In genomic region chr4:8232393-8233111, GRCm38 (mm10) we compare ENCODE assay signal across 11 mouse cellular contexts. TPM values are rescaled to one million over a fixed set of nuclear protein-coding genes. Genes with fewer than 3 reads are reported as not detected.
DNase-seq lines count a peak whose midpoint lies in the region; ATAC-seq lines count a peak whose summit lies in the region.
"Had no signal": no experiment of that assay in that cellular context is flagged by ENCODE, and none has a peak within 500 bp of the region (broad histone marks: within the 10 kb centered on the region; RNA-seq: fewer than 3 reads in every experiment).

No protein-coding gene starts in this region.

- H3K9ac ChIP-seq in hindbrain, embryonic 16.5 days (ENCODE audit: low read depth, low read length), result no peak overlapping the region
- no peak overlapping the region for H3K9ac ChIP-seq in hindbrain, embryonic 12.5 days
- no peak overlapping the region for H3K9ac ChIP-seq in lung, embryonic 16.5 days (ENCODE audit: low read length)
- H3K9ac ChIP-seq: embryonic facial prominence, embryonic 15.5 days had no signal

- H3K36me3 ChIP-seq in hindbrain, embryonic 16.5 days (ENCODE audit: control insufficient read depth, insufficient read depth, low read length), result no peaks in the 10 kb centered on the region
- H3K36me3 ChIP-seq in hindbrain, embryonic 12.5 days, result no peaks in the 10 kb centered on the region
- H3K36me3 ChIP-seq in lung, embryonic 16.5 days (ENCODE audit: control insufficient read depth, insufficient read depth, low read length), result no peaks in the 10 kb centered on the region
- H3K36me3 ChIP-seq: embryonic facial prominence, embryonic 15.5 days had no signal

- 0 out of 2 replicates have a peak, but pooled peaks have one; percentile 32 for ATAC-seq in hindbrain, embryonic 16.5 days
- no peak for ATAC-seq in hindbrain, embryonic 12.5 days (ENCODE audit: low FRiP score)
- ATAC-seq in lung, embryonic 16.5 days (ENCODE audit: low read depth), result peak; percentile 70

- WGBS in hindbrain, embryonic 16.5 days, result 71% methylated on average over 12 of the region's 12 CpGs
- 74% methylated on average over 12 of the region's 12 CpGs for WGBS in hindbrain, embryonic 12.5 days
- WGBS in lung, embryonic 16.5 days, result 58% methylated on average over 12 of the region's 12 CpGs

- H3K27me3 ChIP-seq in hindbrain, embryonic 16.5 days (replicated peaks; ENCODE audit: control insufficient read depth, insufficient read depth, low read length), result no peaks in the 10 kb centered on the region
- H3K27me3 ChIP-seq in hindbrain, embryonic 12.5 days, result 0 out of 2 replicates have a peak, but pooled peaks cover 3% of the 10 kb centered on the region
- no peaks in the 10 kb centered on the region for H3K27me3 ChIP-seq in lung, embryonic 16.5 days (ENCODE audit: control insufficient read depth, insufficient read depth, low read depth, low read length)
- H3K27me3 ChIP-seq: embryonic facial prominence, embryonic 15.5 days had no signal

- H3K4me2 ChIP-seq in hindbrain, embryonic 16.5 days (ENCODE audit: low read length), result 0 out of 2 replicates have a peak overlapping the region, but pooled peaks have one; percentile 7
- no peak overlapping the region for H3K4me2 ChIP-seq in hindbrain, embryonic 12.5 days (replicated peaks)
- H3K4me2 ChIP-seq in lung, embryonic 16.5 days (ENCODE audit: low read depth, low read length), result no peak overlapping the region
- H3K4me2 ChIP-seq: embryonic facial prominence, embryonic 15.5 days had no signal

- no peaks in the 10 kb centered on the region for H3K4me1 ChIP-seq in hindbrain, embryonic 16.5 days (ENCODE audit: control insufficient read depth, insufficient read depth, low read depth, low read length)
- H3K4me1 ChIP-seq in hindbrain, embryonic 12.5 days, result no peaks in the 10 kb centered on the region
- no peaks in the 10 kb centered on the region; the same call in 1 of the 2 replicates for H3K4me1 ChIP-seq in lung, embryonic 16.5 days (replicated peaks; ENCODE audit: control insufficient read depth, insufficient read depth, low read length)

- peak; percentile 26 for DNase-seq in fat pad, adult 2 months (ENCODE audit: extremely low read depth, low read depth, low spot score)
- peak; percentile 12 for DNase-seq in heart, postnatal 25 days (ENCODE audit: low spot score)
- DNase-seq in adipocyte (ENCODE audit: low spot score), result no peak
- no peak for DNase-seq in cerebellum, adult 11 months
- no peak for DNase-seq in gastrocnemius, postnatal 36 days
- DNase-seq: gastrocnemius, postnatal 10 days had no signal

- H3K9me3 ChIP-seq in hindbrain, embryonic 16.5 days (ENCODE audit: control insufficient read depth, low read length), result no peaks in the 10 kb centered on the region
- no peaks in the 10 kb centered on the region for H3K9me3 ChIP-seq in hindbrain, embryonic 12.5 days (replicated peaks)
- H3K9me3 ChIP-seq in lung, embryonic 16.5 days (ENCODE audit: control insufficient read depth, low read length), result no peaks in the 10 kb centered on the region
- H3K9me3 ChIP-seq: embryonic facial prominence, embryonic 15.5 days had no signal

- H3K4me3 ChIP-seq in hindbrain, embryonic 16.5 days (ENCODE audit: low read length), result no peak overlapping the region
- H3K4me3 ChIP-seq in hindbrain, embryonic 12.5 days, result no peak overlapping the region
- no peak overlapping the region for H3K4me3 ChIP-seq in lung, embryonic 16.5 days (ENCODE audit: low read length)
- H3K4me3 ChIP-seq: embryonic facial prominence, embryonic 15.5 days had no signal

- no peak overlapping the region for H3K27ac ChIP-seq in hindbrain, embryonic 16.5 days (ENCODE audit: low read depth, low read length)
- H3K27ac ChIP-seq in hindbrain, embryonic 12.5 days, result no peak overlapping the region
- H3K27ac ChIP-seq in lung, embryonic 16.5 days (ENCODE audit: low read length), result no peak overlapping the region
- H3K27ac ChIP-seq: embryonic facial prominence, embryonic 15.5 days; macrophage had no signal

- intact Hi-C loops in heart, postnatal 25 days (cut with DNase I), result loop anchor here (5.0 kb wide), 1 partner anchor 45 kb away; no protein-coding TSS in a partner anchor
- intact Hi-C loops in gastrocnemius, postnatal 36 days (cut with DNase I), result no loop called here

RNA-seq across cellular contexts. Expression of gene Car8, which starts 6.3 kb away (rescaled TPM):
- 31.3 and 40.1 TPM in 2 replicates for polyA plus RNA-seq in hindbrain, embryonic 16.5 days (2015; fragmentation: Nextera tagmentation; extraction: Ambion mirVana)
- 1.7 and 1.9 TPM in 2 replicates for polyA plus RNA-seq in hindbrain, embryonic 12.5 days (2016; fragmentation: Nextera tagmentation; extraction: Ambion mirVana)
- 10 to 100 TPM; 10.8 to 11.7 TPM for total RNA-seq in heart, postnatal 25 days (2021)
- 11.6 and 11.8 TPM in 2 replicates for polyA plus RNA-seq in lung, embryonic 16.5 days (2015; fragmentation: Nextera tagmentation; extraction: Ambion mirVana)
- 1 to 10 TPM; 1.4 to 2.7 TPM for total RNA-seq in gastrocnemius, postnatal 36 days (2021)
- polyA plus RNA-seq: macrophage had no signal

Comparison
In these comparisons a context has a peak if more than half of its experiments do, and no peak if none do; other contexts are left out.
1. DNase-seq: peak in fat pad, adult 2 months (single experiment) and heart, postnatal 25 days (single experiment); none in adipocyte (single experiment), cerebellum, adult 11 months (single experiment) and gastrocnemius, postnatal 36 days (0 of 2).